Mouse (Mus musculus): Measurements from ENCODE around the gene H13.
A peak's percentile ranks its signal among the peaks of the same experiment; 100 is the strongest.

The H13 gene

GRCm38 (mm10) chr2:152703596-152704255, 34.5 kb downstream of the H13 start:
- DNase-seq (ENCODE audit: low spot score in 2 of 2), result no peak

- DNase-seq (ENCODE audit: low spot score in 2 of 2), result no peak
These were observed 35.0 kb downstream of the H13 start for GRCm38 (mm10) chr2:152704256-152704605.

- no peak for DNase-seq (ENCODE audit: low spot score in 2 of 2)
These were observed 35.6 kb downstream of the H13 start for GRCm38 (mm10) chr2:152704811-152705370.

- DNase-seq (ENCODE audit: low spot score in 2 of 2), result peak; percentile 69 to 71
These were observed 36.8 kb downstream of the H13 start for GRCm38 (mm10) chr2:152705993-152706571.

- no peak for DNase-seq (ENCODE audit: low spot score in 2 of 2)
These were observed 37.9 kb downstream of the H13 start for GRCm38 (mm10) chr2:152707186-152707585.

GRCm38 (mm10) chr2:152707627-152708026, 38.4 kb downstream of the H13 start:
- DNase-seq (ENCODE audit: low spot score in 2 of 2), result peak; percentile 96 to 97

- DNase-seq (ENCODE audit: low spot score in 2 of 2), result no peak
These were observed 39.8 kb downstream of the H13 start for GRCm38 (mm10) chr2:152709066-152709465.

- no peak for DNase-seq (ENCODE audit: low spot score in 2 of 2)
These were observed 47.0 kb downstream of the H13 start for GRCm38 (mm10) chr2:152716241-152716772.

- no peak for DNase-seq (ENCODE audit: low spot score in 2 of 2)
These were observed 48.4 kb downstream of the H13 start for GRCm38 (mm10) chr2:152717652-152718051.

- no peak for DNase-seq (ENCODE audit: low spot score in 2 of 2)
These were observed 48.8 kb downstream of the H13 start for GRCm38 (mm10) chr2:152718076-152718475.

- peak; percentile 74 to 81 for DNase-seq (ENCODE audit: low spot score in 2 of 2)
These were observed 54.5 kb downstream of the H13 start for GRCm38 (mm10) chr2:152723651-152724331.

GRCm38 (mm10) chr2:152724332-152724723, 55.1 kb downstream of the H13 start:
- no peak for DNase-seq (ENCODE audit: low spot score in 2 of 2)

GRCm38 (mm10) chr2:152725178-152725750, 56.0 kb downstream of the H13 start:
- no peak for DNase-seq (ENCODE audit: low spot score in 2 of 2)

- DNase-seq (ENCODE audit: low spot score in 2 of 2), result no peak
These were observed 57.0 kb downstream of the H13 start for GRCm38 (mm10) chr2:152726213-152726612.

- peak; percentile 61 to 76 for DNase-seq (ENCODE audit: low spot score in 2 of 2)
These were observed 57.6 kb downstream of the H13 start for GRCm38 (mm10) chr2:152726751-152727335.

GRCm38 (mm10) chr2:152727795-152728510, 58.7 kb downstream of the H13 start:
- peak; percentile 79 to 88 for DNase-seq (ENCODE audit: low spot score in 2 of 2)

- no peak for DNase-seq (ENCODE audit: low spot score in 2 of 2)
These were observed 59.3 kb downstream of the H13 start for GRCm38 (mm10) chr2:152728594-152728993.

- no peak for DNase-seq (ENCODE audit: low spot score in 2 of 2)
These were observed 59.9 kb downstream of the H13 start for GRCm38 (mm10) chr2:152729013-152729635.

GRCm38 (mm10) chr2:152729636-152730020, 60.4 kb downstream of the H13 start:
- DNase-seq (ENCODE audit: low spot score in 2 of 2), result peak; percentile 78 to 83

- no peak for DNase-seq (ENCODE audit: low spot score in 2 of 2)
These were observed 63.9 kb downstream of the H13 start for GRCm38 (mm10) chr2:152733201-152733600.

GRCm38 (mm10) chr2:152734501-152734900, 65.2 kb downstream of the H13 start:
- no peak for DNase-seq (ENCODE audit: low spot score in 2 of 2)

Data from heart, adult 9 months (tissue).